Mouse (Mus musculus): ENCODE data around the gene Krt20. TPM values are rescaled to one million over a fixed set of nuclear protein-coding genes. Genes with fewer than 3 reads are reported as not detected.

The Krt20 gene
- polyA plus RNA-seq, 1 experiment = not detected

GRCm38 (mm10) chr11:99430670-99431069, 7.3 kb downstream of the Krt20 start:
- TF ChIP-seq GATA1 (IDR thresholded peaks at IDR 0.05; ENCODE audit: low read length) = no peak

GRCm38 (mm10) chr11:99422159-99422558, 15.8 kb downstream of the Krt20 start, which contains the start of gene Krt12:
TSS of gene Krt12 (minus strand) at chr11:99422259.
- TF ChIP-seq GATA1 (IDR thresholded peaks at IDR 0.05; ENCODE audit: low read length) = no peak

- TF ChIP-seq GATA1 (IDR thresholded peaks at IDR 0.05; ENCODE audit: low read length) = no peak
Measured at GRCm38 (mm10) chr11:99420586-99420985, 17.4 kb downstream of the Krt20 start.

- no peak for TF ChIP-seq GATA1 (IDR thresholded peaks at IDR 0.05; ENCODE audit: low read length)
Measured at GRCm38 (mm10) chr11:99417819-99418218, 20.1 kb downstream of the Krt20 start.

GRCm38 (mm10) chr11:99416902-99417301, 21.0 kb downstream of the Krt20 start:
- TF ChIP-seq GATA1 (IDR thresholded peaks at IDR 0.05; ENCODE audit: low read length) = no peak

- no peak for TF ChIP-seq GATA1 (IDR thresholded peaks at IDR 0.05; ENCODE audit: low read length)
Measured at GRCm38 (mm10) chr11:99414463-99415147, 23.3 kb downstream of the Krt20 start.

- no peak for TF ChIP-seq GATA1 (IDR thresholded peaks at IDR 0.05; ENCODE audit: low read length)
Measured at GRCm38 (mm10) chr11:99413247-99413646, 24.7 kb downstream of the Krt20 start.

- TF ChIP-seq GATA1 (IDR thresholded peaks at IDR 0.05; ENCODE audit: low read length) = no peak
Measured at GRCm38 (mm10) chr11:99406186-99406585, 31.8 kb downstream of the Krt20 start.

GRCm38 (mm10) chr11:99399956-99400549, 37.9 kb downstream of the Krt20 start:
- no peak for TF ChIP-seq GATA1 (IDR thresholded peaks at IDR 0.05; ENCODE audit: low read length)

- no peak for TF ChIP-seq GATA1 (IDR thresholded peaks at IDR 0.05; ENCODE audit: low read length)
Measured at GRCm38 (mm10) chr11:99398832-99399231, 39.1 kb downstream of the Krt20 start.

- TF ChIP-seq GATA1 (IDR thresholded peaks at IDR 0.05; ENCODE audit: low read length) = no peak
Measured at GRCm38 (mm10) chr11:99398084-99398483, 39.9 kb downstream of the Krt20 start.

- no peak for TF ChIP-seq GATA1 (IDR thresholded peaks at IDR 0.05; ENCODE audit: low read length)
Measured at GRCm38 (mm10) chr11:99396661-99397060, 41.3 kb downstream of the Krt20 start.

- TF ChIP-seq GATA1 (IDR thresholded peaks at IDR 0.05; ENCODE audit: low read length) = no peak
Measured at GRCm38 (mm10) chr11:99396034-99396433, 41.9 kb downstream of the Krt20 start.

- TF ChIP-seq GATA1 (IDR thresholded peaks at IDR 0.05; ENCODE audit: low read length) = no peak
Measured at GRCm38 (mm10) chr11:99392492-99392891, 45.5 kb downstream of the Krt20 start.

- TF ChIP-seq GATA1 (IDR thresholded peaks at IDR 0.05; ENCODE audit: low read length) = no peak
Measured at GRCm38 (mm10) chr11:99391375-99391774, 46.6 kb downstream of the Krt20 start.

GRCm38 (mm10) chr11:99390866-99391265, 47.1 kb downstream of the Krt20 start:
- TF ChIP-seq GATA1 (IDR thresholded peaks at IDR 0.05; ENCODE audit: low read length) = no peak

- no peak for TF ChIP-seq GATA1 (IDR thresholded peaks at IDR 0.05; ENCODE audit: low read length)
Measured at GRCm38 (mm10) chr11:99389264-99389663, 48.7 kb downstream of the Krt20 start, which contains the start of gene Krt10. TSS of gene Krt10 (minus strand) at chr11:99389364.
